ENCODE assay signal across 12 mouse cellular contexts in genomic region chr3:104963331-104964276, GRCm38 (mm10). TPM values are rescaled to one million over a fixed set of nuclear protein-coding genes. Genes with fewer than 3 reads are reported as not detected.
DNase-seq lines count a peak whose midpoint lies in the region; ATAC-seq and TF ChIP-seq lines count a peak whose summit lies in the region.
"Had no signal": no experiment of that assay in that cellular context is flagged by ENCODE, and none has a peak within 500 bp of the region (broad histone marks: within the 10 kb centered on the region; RNA-seq: fewer than 3 reads in every experiment).

No protein-coding gene starts in this region.

- H3K4me3 ChIP-seq in liver, embryonic 11.5 days (ENCODE audit: low read depth, low read length), result no peak overlapping the region
- no peak overlapping the region for H3K4me3 ChIP-seq in liver, postnatal 0 days (ENCODE audit: low read depth, low read length)
- peak overlapping the region; percentile 3 to 15; a peak in 2 of 4 replicates for H3K4me3 ChIP-seq in MEL (ENCODE audit: control insufficient read depth in 1 of 2, insufficient read depth in 1 of 2, low read depth in 2 of 2, low read length in 2 of 2)
- no peak overlapping the region for H3K4me3 ChIP-seq in kidney, adult 2 months (ENCODE audit: insufficient read depth, low read depth, low read length)
- H3K4me3 ChIP-seq: gastrocnemius, adult 2 months; hindbrain, embryonic 15.5 days had no signal

- no peak for DNase-seq in liver, embryonic 11.5 days (ENCODE audit: low spot score)
- no peak for DNase-seq in liver, postnatal 0 days
- DNase-seq in CD4-positive helper T cell, adult 2 months (ENCODE audit: low read depth, low spot score), result peak; percentile 46
- DNase-seq in MEL (ENCODE audit: low read depth, low spot score), result peak; percentile 26
- peak; percentile 65 for DNase-seq in naive thymus-derived CD4-positive, alpha-beta T cell, adult 2 months (ENCODE audit: low read depth)
- no peak for DNase-seq in cerebellum, adult 11 months
- DNase-seq in kidney, adult 2 months, result no peak
- DNase-seq: gastrocnemius, adult 2 months; kidney, postnatal 14 days; layer of hippocampus, postnatal 36 days had no signal

- TF ChIP-seq CTCF in liver, postnatal 0 days (IDR thresholded peaks at IDR 0.05; ENCODE audit: low read depth), result no peak
- no peak for TF ChIP-seq CTCF in MEL (IDR thresholded peaks at IDR 0.05 in 2 of 3, conservative IDR thresholded peaks at IDR 0.05 in 1 of 3; ENCODE audit: control insufficient read depth in 1 of 3, insufficient read depth in 1 of 3, low read depth in 2 of 3, low read length in 3 of 3, poor library complexity in 1 of 3, severe bottlenecking in 1 of 3)
- TF ChIP-seq CTCF in kidney, adult 2 months (conservative IDR thresholded peaks at IDR 0.05; ENCODE audit: insufficient read depth, insufficient read length, low read depth, low read length), result no peak

- H3K27ac ChIP-seq in liver, embryonic 11.5 days (ENCODE audit: low read depth, low read length), result no peak overlapping the region
- no peak overlapping the region for H3K27ac ChIP-seq in liver, postnatal 0 days (ENCODE audit: low read depth)
- H3K27ac ChIP-seq in MEL (ENCODE audit: control insufficient read depth, low read depth, low read length), result no peak overlapping the region
- H3K27ac ChIP-seq in kidney, adult 2 months (ENCODE audit: insufficient read depth, low read depth, low read length), result no peak overlapping the region
- H3K27ac ChIP-seq: gastrocnemius, adult 2 months; hindbrain, embryonic 15.5 days; limb, embryonic 15.5 days had no signal

- no peak for TF ChIP-seq EP300 in liver, postnatal 0 days (IDR thresholded peaks at IDR 0.05; ENCODE audit: low read depth)
- no peak for TF ChIP-seq EP300 in MEL (IDR thresholded peaks at IDR 0.05; ENCODE audit: low read depth in 1 of 2, low read length in 2 of 2)

- no peak for TF ChIP-seq POLR2A in MEL (IDR thresholded peaks at IDR 0.05; ENCODE audit: control insufficient read depth in 1 of 2, insufficient read depth in 1 of 2, low read depth in 1 of 2, low read length in 2 of 2, poor library complexity in 1 of 2)
- no peak for TF ChIP-seq POLR2A in kidney, adult 2 months (IDR thresholded peaks at IDR 0.05; ENCODE audit: low read depth, low read length)

- no peaks in the 10 kb centered on the region for H3K36me3 ChIP-seq in liver, embryonic 11.5 days (ENCODE audit: control insufficient read depth, insufficient read depth, low read length)
- no peaks in the 10 kb centered on the region for H3K36me3 ChIP-seq in liver, postnatal 0 days (replicated peaks; ENCODE audit: insufficient read depth, low read length)
- no peaks in the 10 kb centered on the region; a peak in 1 of 4 replicates for H3K36me3 ChIP-seq in MEL (ENCODE audit: control insufficient read depth in 1 of 2, insufficient read depth in 2 of 2, low read length in 2 of 2)
- H3K36me3 ChIP-seq in kidney, adult 2 months (ENCODE audit: control insufficient read depth, insufficient read depth, low read length), result no peaks in the 10 kb centered on the region
- H3K36me3 ChIP-seq: hindbrain, embryonic 15.5 days; limb, embryonic 15.5 days had no signal

- no peaks in the 10 kb centered on the region for H3K9me3 ChIP-seq in liver, embryonic 11.5 days (ENCODE audit: control insufficient read depth, low read length)
- no peaks in the 10 kb centered on the region for H3K9me3 ChIP-seq in liver, postnatal 0 days (ENCODE audit: low read length)
- H3K9me3 ChIP-seq in MEL (replicated peaks; ENCODE audit: insufficient read depth, low read length), result no peaks in the 10 kb centered on the region
- H3K9me3 ChIP-seq: hindbrain, embryonic 15.5 days; limb, embryonic 15.5 days had no signal

- H3K9ac ChIP-seq in liver, embryonic 11.5 days (ENCODE audit: low read depth, low read length), result no peak overlapping the region
- H3K9ac ChIP-seq in liver, postnatal 0 days (replicated peaks), result no peak overlapping the region
- H3K9ac ChIP-seq in MEL (ENCODE audit: control insufficient read depth, low read depth, low read length, poor library complexity, severe bottlenecking), result peak overlapping the region; percentile 17; the same call in 1 of the 2 replicates
- H3K9ac ChIP-seq: hindbrain, embryonic 15.5 days; limb, embryonic 15.5 days had no signal

- H3K4me2 ChIP-seq in liver, embryonic 11.5 days, result peak overlapping the region; percentile 9; the same call in 1 of the 2 replicates
- no peak overlapping the region for H3K4me2 ChIP-seq in liver, postnatal 0 days (ENCODE audit: low read depth, low read length)
- H3K4me2 ChIP-seq: hindbrain, embryonic 15.5 days had no signal

- WGBS in liver, embryonic 11.5 days, result 30% methylated on average over 12 of the region's 13 CpGs
- 27% methylated on average over 13 of the region's 13 CpGs for WGBS in liver, postnatal 0 days (ENCODE audit: insufficient replicate concordance)
- WGBS in kidney, adult 2 months, result 46% methylated on average over 12 of the region's 13 CpGs

- no peak for ATAC-seq in liver, embryonic 11.5 days (replicated peaks; ENCODE audit: low FRiP score)
- no peak for ATAC-seq in liver, postnatal 0 days

- TF ChIP-seq RAD21 in MEL (IDR thresholded peaks at IDR 0.05; ENCODE audit: low read depth, low read length), result no peak

- no peaks in the 10 kb centered on the region for H3K79me2 ChIP-seq in MEL (ENCODE audit: control insufficient read depth, insufficient read depth, low read length, poor library complexity)

- H3K4me1 ChIP-seq in liver, embryonic 11.5 days (replicated peaks; ENCODE audit: control insufficient read depth, insufficient read depth, low read length), result peaks cover 22% of the 10 kb centered on the region
- peaks cover 13% of the 10 kb centered on the region for H3K4me1 ChIP-seq in liver, postnatal 0 days (ENCODE audit: insufficient read depth)
- no peaks in the 10 kb centered on the region; a peak in 1 of 4 replicates for H3K4me1 ChIP-seq in MEL (ENCODE audit: control insufficient read depth in 1 of 2, insufficient read depth in 2 of 2, low read length in 2 of 2)
- H3K4me1 ChIP-seq in kidney, adult 2 months (ENCODE audit: control insufficient read depth, insufficient read depth, low read length), result peaks cover 3% of the 10 kb centered on the region; the same call in 1 of the 2 replicates

- H3K27me3 ChIP-seq in liver, embryonic 11.5 days (replicated peaks; ENCODE audit: control insufficient read depth, insufficient read depth, low read length), result peaks cover 71% of the 10 kb centered on the region
- peaks cover 60% of the 10 kb centered on the region for H3K27me3 ChIP-seq in liver, postnatal 0 days (ENCODE audit: insufficient read depth, low read length)
- no peaks in the 10 kb centered on the region for H3K27me3 ChIP-seq in MEL (ENCODE audit: control insufficient read depth in 1 of 2, insufficient read depth in 2 of 2, low read length in 2 of 2)
- peaks cover 3% of the 10 kb centered on the region; the same call in 1 of the 2 replicates for H3K27me3 ChIP-seq in kidney, adult 2 months (replicated peaks; ENCODE audit: control insufficient read depth, insufficient read depth, low read length)

TF ChIP-seq in MEL, 35 proteins besides CTCF, POLR2A, EP300 and RAD21:
- no peak for TF ChIP-seq TAL1 (IDR thresholded peaks at IDR 0.05; ENCODE audit: low read length)
- no peak for TF ChIP-seq MXI1 (IDR thresholded peaks at IDR 0.05; ENCODE audit: low read depth, low read length)
- no peak for TF ChIP-seq MYB (IDR thresholded peaks at IDR 0.05; ENCODE audit: low read depth, low read length)
- TF ChIP-seq ZNF384 (IDR thresholded peaks at IDR 0.05; ENCODE audit: low read depth, low read length), result no peak
- TF ChIP-seq CHD2 (IDR thresholded peaks at IDR 0.05; ENCODE audit: low read length), result no peak
- TF ChIP-seq SMC3 (IDR thresholded peaks at IDR 0.05; ENCODE audit: low read depth, low read length), result no peak
- no peak for TF ChIP-seq NRF1 (IDR thresholded peaks at IDR 0.05; ENCODE audit: insufficient read depth, low read depth, low read length, poor library complexity, severe bottlenecking)
- no peak for TF ChIP-seq POLR2AphosphoS5 (IDR thresholded peaks at IDR 0.05; ENCODE audit: borderline replicate concordance, low read depth, low read length)
- no peak for TF ChIP-seq TBP (IDR thresholded peaks at IDR 0.05; ENCODE audit: low read depth, low read length)
- TF ChIP-seq RCOR1 (IDR thresholded peaks at IDR 0.05; ENCODE audit: low read depth, low read length), result no peak
- TF ChIP-seq BHLHE40 (IDR thresholded peaks at IDR 0.05; ENCODE audit: borderline replicate concordance, low read depth, low read length), result no peak
- no peak for TF ChIP-seq USF1 (IDR thresholded peaks at IDR 0.05; ENCODE audit: low read depth, low read length)
- TF ChIP-seq ZMIZ1 (IDR thresholded peaks at IDR 0.05; ENCODE audit: low read depth, low read length), result no peak
TF ChIP-seq in MEL: peak in this region for 0.

RNA-seq across cellular contexts. Expression of gene Wnt2b, which starts 1.9 kb away (rescaled TPM):
- polyA plus RNA-seq in liver, embryonic 11.5 days (2014; fragmentation: Nextera tagmentation; extraction: Ambion mirVana), result 0.52 and 0.73 TPM in 2 replicates
- 0.07 and 0.09 TPM in 2 replicates for polyA plus RNA-seq in liver, postnatal 0 days (2015; fragmentation: Nextera tagmentation; extraction: Ambion mirVana)
- total RNA-seq in MEL (2012; rRNA removed), result 0.07 TPM in 1 of 2 replicates, not detected in the other
- polyA plus RNA-seq in MEL (2012; ENCODE audit: insufficient read depth in 1 of 2, insufficient read length in 2 of 2, low read depth in 1 of 2, low replicate concordance in 2 of 2, missing spikeins in 1 of 2), result under 1 TPM in 1 of 2 experiments, not detected in 1; 0.31 TPM
- 0.97 and 1.2 TPM in 2 replicates for polyA plus RNA-seq in kidney, adult 2 months (2012; rRNA removed)

Comparison
In these comparisons a context has a peak if more than half of its experiments do, and no peak if none do; other contexts are left out.
1. DNase-seq: peak in CD4-positive helper T cell, adult 2 months (single experiment), MEL (single experiment) and naive thymus-derived CD4-positive, alpha-beta T cell, adult 2 months (single experiment); none in liver, embryonic 11.5 days (single experiment), liver, postnatal 0 days (single experiment), cerebellum, adult 11 months (single experiment) and kidney, adult 2 months (single experiment).
2. H3K4me3 ChIP-seq: peak in MEL (2 of 2); none in liver, embryonic 11.5 days (single experiment), liver, postnatal 0 days (single experiment) and kidney, adult 2 months (single experiment).